19 mouse cellular contexts compared by ENCODE assay signal in the genomic region with DNA sequence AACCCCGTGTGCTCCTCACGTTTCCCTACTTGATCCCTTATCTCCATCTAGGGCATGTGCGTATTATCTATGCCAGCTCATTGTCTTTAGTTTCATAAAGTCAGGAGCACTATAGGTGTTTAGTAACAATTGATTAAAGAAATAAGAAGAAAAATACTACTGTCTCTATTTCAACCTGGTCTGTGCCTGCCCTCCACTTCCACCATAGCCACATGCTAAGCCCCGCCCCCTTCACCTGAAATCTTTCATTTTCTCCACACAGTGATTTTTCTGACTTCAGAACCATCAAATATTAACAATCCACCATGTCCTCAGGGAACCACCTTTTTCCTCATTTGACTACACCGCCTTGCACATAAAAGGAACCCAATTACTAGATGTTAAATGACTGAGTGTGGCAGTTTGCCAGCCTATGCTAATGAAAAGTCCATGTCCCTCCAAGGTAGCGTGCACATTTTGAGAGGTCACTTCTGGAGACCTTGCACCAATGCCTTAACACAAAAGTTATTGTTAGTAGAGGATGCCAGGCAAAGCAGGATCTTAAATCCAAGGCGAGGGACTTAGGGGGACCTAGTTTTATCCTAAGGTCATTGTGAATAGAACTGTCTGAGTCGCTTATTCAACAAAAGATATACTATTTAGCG.
DNase-seq lines count a peak whose midpoint lies in the region; ATAC-seq and TF ChIP-seq lines count a peak whose summit lies in the region.
"Had no signal": no experiment of that assay in that cellular context is flagged by ENCODE, and none has a peak within 500 bp of the region (broad histone marks: within the 10 kb centered on the region; RNA-seq: fewer than 3 reads in every experiment).

No protein-coding gene starts in this region.

- no peaks in the 10 kb centered on the region for H3K9me3 ChIP-seq in hindbrain, embryonic 12.5 days (replicated peaks)
- H3K9me3 ChIP-seq in hindbrain, postnatal 0 days (ENCODE audit: low read length) = no peaks in the 10 kb centered on the region
- no peaks in the 10 kb centered on the region for H3K9me3 ChIP-seq in limb, embryonic 13.5 days
- no peaks in the 10 kb centered on the region for H3K9me3 ChIP-seq in limb, embryonic 10.5 days (replicated peaks)
- H3K9me3 ChIP-seq: heart, embryonic 12.5 days had no signal

- H3K27ac ChIP-seq in hindbrain, embryonic 12.5 days = no peak overlapping the region
- no peak overlapping the region for H3K27ac ChIP-seq in hindbrain, postnatal 0 days
- no peak overlapping the region for H3K27ac ChIP-seq in limb, embryonic 13.5 days
- H3K27ac ChIP-seq in limb, embryonic 10.5 days = no peak overlapping the region
- H3K27ac ChIP-seq: kidney, postnatal 0 days had no signal

- DNase-seq in hindbrain, postnatal 0 days (ENCODE audit: low spot score) = no peak
- no peak for DNase-seq in limb, embryonic 10.5 days (ENCODE audit: low spot score)
- DNase-seq in brain, embryonic 14.5 days (ENCODE audit: low read depth) = peak; percentile 78
- peak; percentile 33 for DNase-seq in mesoderm, embryonic 11.5 days (ENCODE audit: low read depth, low spot score)
- no peak for DNase-seq in right cerebral cortex, adult 18-20 months
- DNase-seq in lung, postnatal 36 days = no peak
- DNase-seq: B cell, adult 2 months; cerebellum, adult 8-10 months; gastrocnemius, postnatal 10 days; heart, adult 11 months; heart, postnatal 14 days; liver, postnatal 0 days; lung, postnatal 10 days; thymus, postnatal 14 days had no signal

- H3K4me2 ChIP-seq in hindbrain, embryonic 12.5 days (replicated peaks) = no peak overlapping the region
- H3K4me2 ChIP-seq in hindbrain, postnatal 0 days (ENCODE audit: low read depth, low read length) = no peak overlapping the region
- H3K4me2 ChIP-seq in limb, embryonic 13.5 days (replicated peaks) = no peak overlapping the region
- H3K4me2 ChIP-seq: heart, embryonic 12.5 days had no signal

- 66% methylated on average over 9 of the region's 9 CpGs for WGBS in hindbrain, embryonic 12.5 days
- 55% methylated on average over 9 of the region's 9 CpGs for WGBS in hindbrain, postnatal 0 days
- WGBS in limb, embryonic 13.5 days = 75% methylated on average over 9 of the region's 9 CpGs
- 91% methylated on average over 9 of the region's 9 CpGs for WGBS in limb, embryonic 10.5 days

- H3K4me1 ChIP-seq in hindbrain, embryonic 12.5 days = no peaks in the 10 kb centered on the region
- no peaks in the 10 kb centered on the region for H3K4me1 ChIP-seq in hindbrain, postnatal 0 days (ENCODE audit: insufficient read depth, low read length)
- H3K4me1 ChIP-seq in limb, embryonic 13.5 days = no peaks in the 10 kb centered on the region; the same call in 1 of the 2 replicates
- H3K4me1 ChIP-seq in limb, embryonic 10.5 days = no peaks in the 10 kb centered on the region
- H3K4me1 ChIP-seq: heart, embryonic 12.5 days had no signal

- no peaks in the 10 kb centered on the region for H3K27me3 ChIP-seq in hindbrain, embryonic 12.5 days
- H3K27me3 ChIP-seq in hindbrain, postnatal 0 days (ENCODE audit: insufficient read depth, low read length) = no peaks in the 10 kb centered on the region
- H3K27me3 ChIP-seq in limb, embryonic 13.5 days = no peaks in the 10 kb centered on the region
- H3K27me3 ChIP-seq in limb, embryonic 10.5 days (ENCODE audit: low read depth, poor library complexity, severe bottlenecking) = no peaks in the 10 kb centered on the region
- H3K27me3 ChIP-seq: heart, embryonic 12.5 days had no signal

- H3K36me3 ChIP-seq in hindbrain, embryonic 12.5 days = no peaks in the 10 kb centered on the region
- no peaks in the 10 kb centered on the region for H3K36me3 ChIP-seq in hindbrain, postnatal 0 days (ENCODE audit: insufficient read depth, low read length)
- H3K36me3 ChIP-seq in limb, embryonic 13.5 days = no peaks in the 10 kb centered on the region
- H3K36me3 ChIP-seq in limb, embryonic 10.5 days = no peaks in the 10 kb centered on the region
- H3K36me3 ChIP-seq: heart, embryonic 12.5 days had no signal

- TF ChIP-seq POLR2A in brain, embryonic 14.5 days (IDR thresholded peaks at IDR 0.05; ENCODE audit: borderline replicate concordance, extremely low read depth, insufficient read depth, insufficient read length, poor library complexity, severe bottlenecking) = no peak

- TF ChIP-seq CTCF in hindbrain, postnatal 0 days (IDR thresholded peaks at IDR 0.05; ENCODE audit: low read depth) = no peak
- no peak for TF ChIP-seq CTCF in brain, embryonic 14.5 days (IDR thresholded peaks at IDR 0.05; ENCODE audit: borderline replicate concordance, extremely low read depth, insufficient read depth, insufficient read length)

- H3K9ac ChIP-seq in hindbrain, embryonic 12.5 days = no peak overlapping the region
- no peak overlapping the region for H3K9ac ChIP-seq in hindbrain, postnatal 0 days (replicated peaks; ENCODE audit: low read length)
- H3K9ac ChIP-seq in limb, embryonic 13.5 days = no peak overlapping the region
- H3K9ac ChIP-seq: heart, embryonic 12.5 days; liver, postnatal 0 days had no signal

- peak; percentile 60; the same call in 1 of the 2 replicates for ATAC-seq in hindbrain, embryonic 12.5 days (ENCODE audit: low FRiP score)
- no peak for ATAC-seq in hindbrain, postnatal 0 days
- peak; percentile 28; the same call in 1 of the 2 replicates for ATAC-seq in limb, embryonic 13.5 days (ENCODE audit: low FRiP score, low read depth)
- ATAC-seq: liver, postnatal 0 days had no signal

- no peak overlapping the region for H3K4me3 ChIP-seq in hindbrain, embryonic 12.5 days
- H3K4me3 ChIP-seq in hindbrain, postnatal 0 days (ENCODE audit: low read length) = no peak overlapping the region
- no peak overlapping the region for H3K4me3 ChIP-seq in limb, embryonic 13.5 days
- no peak overlapping the region for H3K4me3 ChIP-seq in limb, embryonic 10.5 days
- H3K4me3 ChIP-seq: erythroblast, embryonic 14.5 days; heart, embryonic 12.5 days had no signal

Comparison
In these comparisons a context has a peak if more than half of its experiments do, and no peak if none do; other contexts are left out.
1. DNase-seq: peak in brain, embryonic 14.5 days (single experiment) and mesoderm, embryonic 11.5 days (single experiment); none in hindbrain, postnatal 0 days (single experiment), limb, embryonic 10.5 days (single experiment), right cerebral cortex, adult 18-20 months (single experiment) and lung, postnatal 36 days (single experiment).